Mouse (Mus musculus): ENCODE results near the gene Inhbc. TPM values are rescaled to one million over a fixed set of nuclear protein-coding genes. Genes with fewer than 3 reads are reported as not detected.
A peak's percentile ranks its signal among the peaks of the same experiment; 100 is the strongest.

Gene Inhbc
- polyA plus RNA-seq, 1 experiment from 2014 or later: 0.18 TPM

DNA sequence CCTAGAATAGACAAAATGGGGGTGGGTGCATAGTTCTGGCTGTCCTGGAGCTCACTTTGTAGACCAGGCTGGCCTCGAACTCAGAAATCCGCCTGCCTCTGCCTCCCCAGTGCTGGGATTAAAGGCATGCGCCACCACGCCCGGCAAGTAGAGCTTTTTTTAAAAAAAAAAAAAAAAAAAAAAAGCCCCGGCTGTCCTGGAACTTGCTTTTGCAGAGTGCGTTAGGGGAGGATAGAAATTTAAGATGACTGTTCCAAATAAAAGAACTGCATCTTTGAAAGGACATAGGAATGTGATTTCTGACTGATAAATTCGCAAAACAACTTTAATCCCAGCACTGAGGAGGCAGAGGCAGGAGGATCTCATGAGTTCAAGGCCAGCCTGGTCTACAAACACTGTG lies 9.4 kb upstream of the Inhbc start:
- Histone ChIP-seq H3K4me2 (replicated peaks) (peak overlapping the region; percentile 76), H3K36me3 (no peaks in the 10 kb centered on the region), H3K4me1 (replicated peaks) (peaks cover 3% of the 10 kb centered on the region; the same call in 1 of the 2 replicates), H3K27me3 (replicated peaks) (no peaks in the 10 kb centered on the region), H3K9me3 (no peaks in the 10 kb centered on the region), H3K4me3 (replicated peaks) (peak overlapping the region; percentile 69), H3K9ac (peak overlapping the region; percentile 78), H3K27ac (peak overlapping the region; percentile 93)
- ATAC-seq: no peak
- WGBS: 84% methylated on average over 8 of the region's 8 CpGs

- 50% methylated on average over 3 of the region's 3 CpGs for WGBS
- no peaks in the 10 kb centered on the region for H3K36me3 ChIP-seq
- H3K9me3 ChIP-seq: no peaks in the 10 kb centered on the region
- no peaks in the 10 kb centered on the region for H3K27me3 ChIP-seq (replicated peaks)
- no peak overlapping the region for H3K4me2 ChIP-seq (replicated peaks)
- no peak overlapping the region for H3K27ac ChIP-seq
- peaks cover 3% of the 10 kb centered on the region; the same call in 1 of the 2 replicates for H3K4me1 ChIP-seq (replicated peaks)
- H3K4me3 ChIP-seq (replicated peaks): no peak overlapping the region
- ATAC-seq: no peak
- H3K9ac ChIP-seq: no peak overlapping the region
Observed at GRCm38 (mm10) chr10:127377700-127378099, 7.5 kb upstream of the Inhbc start.

DNA sequence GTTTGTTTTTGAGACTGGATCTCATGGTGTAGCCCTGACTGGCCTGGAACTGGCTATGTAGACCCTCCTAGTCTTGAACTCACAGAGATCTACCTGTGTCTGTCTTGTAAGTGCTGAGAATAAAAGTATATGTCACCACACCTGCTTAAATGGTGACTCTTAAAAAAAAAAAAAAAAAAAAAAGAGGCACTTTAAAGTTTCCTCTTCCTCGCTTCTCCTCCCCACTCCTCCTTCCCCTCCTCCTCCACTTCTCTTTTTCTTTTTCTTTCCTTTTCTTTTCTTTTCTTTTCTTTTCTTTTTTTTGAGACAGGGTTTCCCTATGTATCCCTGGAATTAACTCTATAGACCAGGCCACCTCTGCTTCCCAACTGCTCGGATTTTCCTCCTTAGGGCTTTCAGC lies 792 bp upstream of the Inhbc start:
- no peak for ATAC-seq
- H3K4me1 ChIP-seq (replicated peaks): no peaks in the 10 kb centered on the region
- H3K27ac ChIP-seq: no peak overlapping the region
- H3K4me3 ChIP-seq (replicated peaks): no peak overlapping the region
- no peak overlapping the region for H3K9ac ChIP-seq
- H3K27me3 ChIP-seq (replicated peaks): no peaks in the 10 kb centered on the region
- WGBS: 79% methylated on average over 2 of the region's 2 CpGs
- H3K36me3 ChIP-seq: no peaks in the 10 kb centered on the region
- H3K4me2 ChIP-seq (replicated peaks): no peak overlapping the region
- H3K9me3 ChIP-seq: no peaks in the 10 kb centered on the region

GRCm38 (mm10) chr10:127368273-127368672 lies 2.0 kb downstream of the Inhbc start:
- H3K27ac ChIP-seq: no peak overlapping the region
- H3K4me3 ChIP-seq (replicated peaks): no peak overlapping the region
- no peaks in the 10 kb centered on the region for H3K27me3 ChIP-seq (replicated peaks)
- H3K36me3 ChIP-seq: no peaks in the 10 kb centered on the region
- H3K9me3 ChIP-seq: no peaks in the 10 kb centered on the region
- ATAC-seq: 0 out of 2 replicates have a peak, but pooled peaks have one; percentile 31
- no peak overlapping the region for H3K4me2 ChIP-seq (replicated peaks)
- 42% methylated on average over 2 of the region's 2 CpGs for WGBS
- no peak overlapping the region for H3K9ac ChIP-seq
- no peaks in the 10 kb centered on the region for H3K4me1 ChIP-seq (replicated peaks)

GRCm38 (mm10) chr10:127367116-127367515 lies 3.1 kb downstream of the Inhbc start:
- WGBS: 82% methylated on average over 5 of the region's 5 CpGs
- Histone ChIP-seq H3K36me3 (no peaks in the 10 kb centered on the region), H3K27ac (no peak overlapping the region), H3K27me3 (replicated peaks) (no peaks in the 10 kb centered on the region), H3K9me3 (no peaks in the 10 kb centered on the region), H3K9ac (no peak overlapping the region), H3K4me3 (replicated peaks) (no peak overlapping the region), H3K4me1 (replicated peaks) (no peaks in the 10 kb centered on the region), H3K4me2 (replicated peaks) (no peak overlapping the region)
- no peak for ATAC-seq

- Histone ChIP-seq H3K36me3 (no peaks in the 10 kb centered on the region), H3K27me3 (replicated peaks) (no peaks in the 10 kb centered on the region), H3K4me3 (replicated peaks) (no peak overlapping the region), H3K9me3 (no peaks in the 10 kb centered on the region), H3K27ac (no peak overlapping the region), H3K4me1 (replicated peaks) (no peaks in the 10 kb centered on the region), H3K9ac (no peak overlapping the region), H3K4me2 (replicated peaks) (no peak overlapping the region)
- 80% methylated on average over 3 of the region's 3 CpGs for WGBS
- no peak for ATAC-seq
Observed at GRCm38 (mm10) chr10:127360714-127361113, 9.5 kb downstream of the Inhbc start.

GRCm38 (mm10) chr10:127355336-127355735 lies 14.9 kb downstream of the Inhbc start:
- Histone ChIP-seq H3K36me3 (no peaks in the 10 kb centered on the region), H3K4me2 (replicated peaks) (no peak overlapping the region), H3K9me3 (no peaks in the 10 kb centered on the region), H3K9ac (no peak overlapping the region), H3K27ac (no peak overlapping the region), H3K27me3 (replicated peaks) (no peaks in the 10 kb centered on the region; the same call in 1 of the 2 replicates), H3K4me3 (replicated peaks) (no peak overlapping the region), H3K4me1 (replicated peaks) (peaks cover 2% of the 10 kb centered on the region; the same call in 1 of the 2 replicates)
- WGBS: 61% methylated on average over 10 of the region's 10 CpGs
- no peak for ATAC-seq

- peaks cover 3% of the 10 kb centered on the region; the same call in 1 of the 2 replicates for H3K4me1 ChIP-seq (replicated peaks)
- no peaks in the 10 kb centered on the region for H3K36me3 ChIP-seq
- ATAC-seq: no peak
- no peak within 1 kb of the TSS for H3K4me3 ChIP-seq (replicated peaks)
- 84% methylated on average over 18 of the region's 18 CpGs for WGBS
- no peak within 1 kb of the TSS for H3K27ac ChIP-seq
- H3K9ac ChIP-seq: no peak within 1 kb of the TSS
- H3K9me3 ChIP-seq: no peaks in the 10 kb centered on the region
- no peaks in the 10 kb centered on the region; the same call in 1 of the 2 replicates for H3K27me3 ChIP-seq (replicated peaks)
- no peak within 1 kb of the TSS for H3K4me2 ChIP-seq (replicated peaks)
Observed at GRCm38 (mm10) chr10:127353909-127354895, 16.0 kb downstream of the Inhbc start, which contains the start of gene Inhbe. Inhbe (minus strand) TSS chr10:127354411.

DNA sequence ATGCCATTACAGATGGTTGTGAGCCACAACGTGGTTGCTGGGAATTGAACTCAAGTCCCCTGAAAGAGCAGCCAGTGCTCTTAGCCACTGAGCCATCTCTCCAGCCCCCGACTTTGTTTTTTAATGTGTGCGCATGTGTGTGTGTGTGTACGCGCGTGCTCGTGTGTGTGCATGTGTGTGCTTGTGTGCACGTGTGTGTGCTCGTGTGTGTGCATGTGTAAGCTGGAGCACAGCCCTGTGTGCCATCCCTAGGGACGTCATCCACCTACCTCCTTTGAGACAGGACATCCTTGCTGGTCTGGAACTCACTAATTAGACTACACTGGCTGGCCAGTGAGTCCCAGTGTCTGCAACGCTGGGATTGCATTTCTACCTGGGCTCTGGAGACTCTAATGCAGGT lies 17.5 kb downstream of the Inhbc start:
- Histone ChIP-seq H3K4me3 (replicated peaks) (no peak overlapping the region), H3K4me2 (replicated peaks) (no peak overlapping the region), H3K4me1 (replicated peaks) (peaks cover 3% of the 10 kb centered on the region; the same call in 1 of the 2 replicates), H3K27me3 (replicated peaks) (no peaks in the 10 kb centered on the region; the same call in 1 of the 2 replicates), H3K9me3 (no peaks in the 10 kb centered on the region), H3K36me3 (no peaks in the 10 kb centered on the region), H3K27ac (no peak overlapping the region), H3K9ac (no peak overlapping the region)
- WGBS: 89% methylated on average over 11 of the region's 11 CpGs
- no peak for ATAC-seq

- Histone ChIP-seq H3K4me1 (replicated peaks) (peaks cover 3% of the 10 kb centered on the region; the same call in 1 of the 2 replicates), H3K27me3 (replicated peaks) (no peaks in the 10 kb centered on the region; the same call in 1 of the 2 replicates), H3K9ac (no peak overlapping the region), H3K9me3 (no peaks in the 10 kb centered on the region), H3K27ac (no peak overlapping the region), H3K4me3 (replicated peaks) (no peak overlapping the region), H3K36me3 (no peaks in the 10 kb centered on the region), H3K4me2 (replicated peaks) (no peak overlapping the region)
- no peak for ATAC-seq
- 79% methylated on average over 9 of the region's 9 CpGs for WGBS
Observed at GRCm38 (mm10) chr10:127352187-127352586, 18.0 kb downstream of the Inhbc start.

DNA sequence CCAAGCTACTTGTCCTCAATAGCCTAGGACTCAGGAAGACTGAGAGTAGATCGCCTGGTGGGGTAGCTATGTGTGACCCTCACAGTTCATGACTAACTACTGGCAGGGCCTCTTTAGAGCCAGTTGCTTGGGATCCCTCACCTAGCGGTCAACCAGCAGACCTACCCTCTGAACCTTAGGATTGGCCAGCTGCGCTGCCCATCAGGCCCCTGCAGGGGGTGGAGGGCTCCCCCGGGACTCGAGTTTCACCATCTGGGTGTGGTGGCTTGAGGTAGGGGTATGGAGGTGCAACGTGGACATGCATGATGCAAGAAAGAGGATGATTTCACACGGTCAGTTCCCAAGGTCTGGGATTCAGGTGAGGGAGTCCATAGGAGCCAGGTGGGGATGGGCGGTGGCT lies 18.5 kb downstream of the Inhbc start:
- no peaks in the 10 kb centered on the region for H3K9me3 ChIP-seq
- no peaks in the 10 kb centered on the region for H3K36me3 ChIP-seq
- no peak overlapping the region for H3K27ac ChIP-seq
- WGBS: 66% methylated on average over 8 of the region's 8 CpGs
- H3K4me1 ChIP-seq (replicated peaks): peaks cover 3% of the 10 kb centered on the region; the same call in 1 of the 2 replicates
- H3K4me2 ChIP-seq (replicated peaks): no peak overlapping the region
- ATAC-seq: no peak
- no peaks in the 10 kb centered on the region; the same call in 1 of the 2 replicates for H3K27me3 ChIP-seq (replicated peaks)
- H3K4me3 ChIP-seq (replicated peaks): no peak overlapping the region
- H3K9ac ChIP-seq: no peak overlapping the region

- Histone ChIP-seq H3K27ac (no peak overlapping the region), H3K27me3 (replicated peaks) (no peaks in the 10 kb centered on the region; the same call in 1 of the 2 replicates), H3K9me3 (no peaks in the 10 kb centered on the region), H3K36me3 (no peaks in the 10 kb centered on the region), H3K9ac (no peak overlapping the region), H3K4me1 (replicated peaks) (peaks cover 3% of the 10 kb centered on the region; the same call in 1 of the 2 replicates), H3K4me2 (replicated peaks) (no peak overlapping the region), H3K4me3 (replicated peaks) (no peak overlapping the region)
- 84% methylated on average over 8 of the region's 8 CpGs for WGBS
- ATAC-seq: no peak
Observed at GRCm38 (mm10) chr10:127351285-127351595, 19.0 kb downstream of the Inhbc start.

Data from intestine, embryonic 15.5 days (tissue).